Mouse (Mus musculus) right cerebral cortex, adult 2 months (tissue): ENCODE measurements around the gene Rinl.

Experiments
- DNase-seq, 2 experiments: peaks; one replicate each; pipeline ENCODE4 v3.0.0; 2021 to 2022; ENCODE audit warnings: low spot score in 2 of 2

Rinl gene

DNA sequence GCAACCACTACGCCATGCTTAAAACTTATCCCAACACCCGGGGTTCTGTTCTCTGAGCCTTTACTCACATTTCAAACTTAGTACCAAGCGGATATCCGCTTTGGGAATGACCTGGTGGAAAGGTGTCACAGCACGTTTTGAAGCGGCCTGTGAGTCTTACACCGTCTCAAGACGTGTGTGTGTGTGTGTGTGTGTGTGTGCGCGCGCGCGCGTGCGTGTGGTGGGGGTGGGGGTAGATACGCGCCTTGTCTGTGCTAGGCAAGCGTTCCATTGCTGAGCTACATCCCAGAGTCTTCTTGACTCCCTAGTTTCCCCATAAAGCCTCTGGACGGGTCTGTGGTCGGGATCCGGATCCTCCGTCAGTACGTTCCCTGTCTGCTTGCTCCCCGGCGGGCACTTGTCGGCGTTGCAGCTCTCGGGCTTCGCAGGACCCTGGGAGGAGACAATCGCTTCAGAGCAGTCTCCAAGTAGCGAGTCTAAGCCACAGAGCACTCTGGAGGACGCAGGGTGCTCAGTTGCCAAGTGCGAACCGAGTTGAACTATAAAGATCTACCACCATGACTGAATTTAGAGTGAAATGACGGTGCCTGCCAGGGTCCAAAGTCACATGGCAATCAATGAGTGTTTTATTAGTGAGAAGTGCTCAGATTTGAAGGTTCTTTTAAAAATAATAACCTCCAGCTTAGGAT lies 20.8 kb downstream of the Rinl start:
- DNase-seq, result peak in 1 of 2 experiments; percentile 62

DNA sequence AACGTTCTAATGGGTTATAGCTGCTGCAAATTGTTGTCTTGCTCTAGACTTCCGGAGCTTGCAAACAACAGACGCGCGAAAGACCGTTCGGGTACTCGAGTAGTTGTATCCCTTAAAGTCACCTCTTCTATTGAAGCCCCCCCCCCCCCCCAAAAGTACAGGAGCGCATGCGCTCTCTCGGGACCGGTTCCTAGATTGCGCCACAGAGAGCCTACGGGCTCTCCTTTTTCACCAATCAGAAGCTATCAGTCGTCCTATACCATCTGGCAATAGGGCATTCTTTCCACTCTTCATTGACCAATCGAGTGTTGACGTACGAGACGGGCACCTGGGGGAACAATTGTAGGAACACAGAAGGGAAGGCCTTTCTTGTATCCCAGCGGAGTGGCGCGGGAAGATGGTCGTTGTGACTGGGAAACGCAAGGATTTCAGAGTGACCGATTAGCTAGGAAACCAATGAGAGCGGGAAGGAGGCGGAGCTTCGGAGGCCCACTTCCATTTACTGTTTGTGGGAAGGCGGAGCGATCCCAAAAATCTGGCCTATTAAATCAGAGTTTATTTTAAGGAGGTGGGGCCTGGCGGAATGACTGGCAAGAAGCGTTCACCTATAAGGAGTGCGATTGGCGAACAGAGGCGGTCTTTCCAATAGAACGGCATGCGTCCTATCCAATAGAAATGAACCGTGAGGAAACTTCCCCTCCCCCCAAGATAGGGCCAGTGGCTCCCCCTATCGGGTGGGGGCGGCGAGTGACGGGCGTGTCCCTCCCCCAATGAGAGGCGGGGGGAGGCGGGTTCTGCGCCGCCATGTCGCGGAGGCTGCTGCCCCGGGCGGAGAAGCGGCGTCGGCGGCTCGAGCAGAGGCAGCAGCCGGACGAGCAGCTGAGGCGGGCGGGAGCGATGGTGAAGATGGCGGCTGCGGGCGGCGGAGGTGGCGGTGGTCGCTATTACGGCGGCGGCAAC lies 21.6 kb downstream of the Rinl start:
- peak; percentile 99 for DNase-seq

- DNase-seq, result peak; percentile 84 to 91
Measured at GRCm38 (mm10) chr7:28811228-28811627, 22.5 kb downstream of the Rinl start.

- DNase-seq, result no peak
Measured at GRCm38 (mm10) chr7:28811640-28812275, 23.0 kb downstream of the Rinl start.

DNA sequence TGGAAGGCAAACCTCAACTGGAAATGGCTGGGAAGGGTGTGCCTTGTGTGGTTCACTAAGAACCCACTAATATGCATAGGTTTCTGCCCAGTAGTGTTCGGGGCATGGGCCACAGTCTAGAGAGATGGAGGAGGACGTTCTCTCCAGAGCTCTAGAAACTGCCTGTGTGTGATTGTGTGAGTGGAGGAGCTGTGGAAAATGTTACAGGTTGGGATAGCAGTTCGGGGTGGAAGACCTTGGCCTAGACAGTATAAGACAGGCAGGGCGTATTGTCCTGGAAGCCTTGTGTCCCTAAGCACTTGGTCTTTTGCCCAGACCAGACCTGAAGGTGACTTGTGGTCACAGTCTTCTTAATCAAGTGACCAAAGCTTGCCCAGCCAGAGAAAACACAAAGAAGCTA lies 23.7 kb downstream of the Rinl start:
- no peak for DNase-seq

DNA sequence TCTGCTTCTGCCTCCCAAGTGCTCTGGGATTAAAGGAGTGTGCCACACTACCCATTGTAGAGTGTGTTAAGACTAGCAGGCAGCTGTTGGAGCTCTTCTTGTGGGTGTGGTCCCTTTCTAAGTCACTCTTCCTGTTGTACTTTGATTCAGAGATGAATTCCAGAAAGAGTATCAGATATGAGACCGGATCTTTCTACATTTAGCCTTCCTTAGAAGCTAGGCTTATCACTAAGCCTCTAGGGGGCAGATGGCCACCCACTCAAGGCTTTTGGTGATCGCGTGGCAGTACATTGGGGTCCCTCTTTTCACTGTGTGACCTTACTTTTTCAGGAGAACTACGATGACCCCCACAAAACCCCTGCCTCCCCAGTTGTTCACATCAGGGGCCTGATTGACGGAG lies 24.2 kb downstream of the Rinl start:
- no peak for DNase-seq

DNA sequence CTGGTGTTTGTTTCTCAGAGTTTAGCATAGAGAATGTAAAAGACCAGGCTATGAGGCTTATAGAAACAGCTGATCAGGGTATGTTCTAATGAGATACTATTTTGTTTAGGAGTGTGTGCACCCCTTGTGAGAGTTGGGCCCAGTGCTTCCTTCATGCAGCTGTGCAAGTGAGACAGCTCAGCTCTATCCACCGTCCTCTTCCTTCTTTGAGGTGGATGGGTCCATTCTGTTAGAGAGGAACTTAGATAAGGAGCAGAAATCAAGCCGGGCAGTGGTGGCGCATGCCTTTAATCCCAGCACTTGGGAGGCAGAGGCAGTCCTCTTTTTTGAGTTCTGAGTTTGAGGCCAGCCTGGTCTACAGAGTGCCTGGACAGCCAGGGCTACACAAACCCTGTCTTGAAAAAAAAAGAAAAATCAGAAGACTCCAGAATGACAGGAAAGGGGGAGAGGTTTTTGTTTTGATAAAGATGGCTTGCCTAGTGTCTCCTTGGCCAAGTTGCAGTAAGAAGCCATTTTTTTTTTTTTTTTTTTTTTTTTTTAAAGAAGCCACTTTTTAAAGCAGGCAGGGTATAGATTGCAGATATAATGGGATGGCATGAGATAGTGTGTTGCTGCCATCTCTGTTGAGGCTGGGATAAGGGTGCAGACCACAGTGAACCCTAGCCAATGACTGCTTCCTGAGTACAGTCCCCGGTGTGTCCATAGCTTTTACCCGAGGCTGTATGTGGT lies 25.7 kb downstream of the Rinl start:
- DNase-seq, result no peak

GRCm38 (mm10) chr7:28815230-28815629 lies 26.5 kb downstream of the Rinl start:
- no peak for DNase-seq

DNA sequence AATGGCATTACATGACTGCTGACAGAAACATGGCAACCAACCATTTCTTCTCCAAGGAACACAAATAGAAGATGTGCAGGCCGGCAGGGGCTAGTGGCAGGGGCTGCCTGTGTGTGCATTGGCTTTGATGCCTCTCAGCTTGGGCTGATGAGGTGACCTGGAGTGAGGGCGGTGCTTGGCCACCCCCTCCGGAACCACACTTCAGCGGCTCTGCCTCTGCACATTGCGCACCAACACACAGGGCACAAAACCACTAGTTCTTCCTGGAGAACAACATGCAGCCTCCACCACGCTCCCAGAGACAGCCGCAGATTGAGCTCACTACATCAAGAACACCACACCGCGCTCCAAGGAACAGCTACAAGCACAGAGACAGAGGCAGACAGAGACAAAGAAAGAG lies 27.4 kb downstream of the Rinl start:
- no peak for DNase-seq

GRCm38 (mm10) chr7:28816920-28817319 lies 28.2 kb downstream of the Rinl start:
- DNase-seq, result no peak

- DNase-seq, result no peak
Measured at GRCm38 (mm10) chr7:28817524-28817923, 28.8 kb downstream of the Rinl start.

- no peak for DNase-seq
Measured at GRCm38 (mm10) chr7:28817957-28818356, 29.2 kb downstream of the Rinl start.

- DNase-seq, result no peak
Measured at GRCm38 (mm10) chr7:28818436-28818835, 29.7 kb downstream of the Rinl start.

DNA sequence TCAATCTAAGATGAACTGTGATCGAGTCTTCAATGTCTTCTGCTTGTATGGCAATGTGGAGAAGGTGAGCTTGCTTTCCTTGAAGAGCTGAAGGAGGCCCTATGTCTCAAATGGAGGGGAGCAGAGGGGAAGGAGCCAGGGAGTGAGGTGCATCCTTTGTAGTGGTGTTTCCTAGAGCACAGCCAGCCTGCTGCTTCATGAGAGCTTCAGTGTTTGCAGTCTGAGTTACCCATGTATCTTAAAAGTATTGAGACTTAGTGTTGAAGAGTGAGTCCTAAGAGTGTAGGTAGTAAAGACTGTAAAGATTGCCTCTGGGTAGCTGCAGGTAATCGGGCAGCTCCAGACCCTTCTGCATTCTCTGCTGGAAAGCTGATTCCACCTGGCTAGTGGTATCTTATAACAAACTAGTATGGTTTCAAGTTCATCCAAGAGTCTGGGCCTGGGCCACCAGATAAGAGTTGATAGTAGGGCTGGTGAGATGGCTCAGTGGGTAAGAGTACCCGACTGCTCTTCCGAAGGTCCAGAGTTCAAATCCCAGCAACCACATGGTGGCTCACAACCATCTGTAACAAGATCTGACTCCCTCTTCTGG lies 30.2 kb downstream of the Rinl start:
- no peak for DNase-seq

- no peak for DNase-seq
Measured at GRCm38 (mm10) chr7:28819571-28819970, 30.8 kb downstream of the Rinl start.

DNA sequence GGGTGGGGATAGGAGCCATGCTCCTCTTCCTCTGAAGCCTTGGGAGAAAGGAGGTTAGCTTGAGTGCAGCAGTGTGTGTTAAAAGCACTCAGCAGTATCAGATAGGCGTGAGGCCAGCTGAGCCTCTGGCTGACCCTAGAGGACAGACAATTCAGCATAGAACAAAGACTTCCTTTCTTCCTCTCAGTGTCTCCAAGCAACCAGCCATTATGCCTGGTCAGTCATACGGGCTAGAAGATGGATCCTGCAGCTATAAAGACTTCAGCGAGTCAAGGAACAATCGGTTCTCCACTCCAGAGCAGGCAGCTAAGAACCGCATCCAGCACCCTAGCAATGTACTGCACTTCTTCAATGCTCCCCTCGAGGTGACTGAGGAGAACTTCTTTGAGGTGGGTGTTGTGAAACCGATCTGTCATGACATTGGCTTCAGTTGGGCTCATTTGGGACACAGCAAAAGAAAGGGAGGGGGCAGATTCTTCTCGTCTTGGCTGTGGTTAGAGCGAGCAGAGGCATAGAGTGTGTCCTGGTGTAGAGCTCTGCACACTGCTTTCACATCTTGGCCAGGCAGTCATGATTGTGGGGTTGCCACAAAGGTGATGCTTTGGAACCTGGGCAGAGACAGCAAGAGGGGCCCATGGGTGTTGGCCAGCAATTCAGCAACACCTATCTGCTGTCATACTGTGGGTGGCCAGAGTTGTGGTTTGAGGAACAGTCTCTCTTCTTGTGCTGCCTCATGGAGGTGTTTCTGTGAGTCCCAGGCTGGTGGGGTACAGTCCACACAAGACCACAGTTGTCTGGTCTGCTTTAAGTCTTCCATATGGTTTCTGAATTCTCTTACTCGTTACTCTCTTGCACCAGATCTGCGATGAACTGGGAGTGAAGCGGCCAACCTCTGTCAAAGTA lies 31.8 kb downstream of the Rinl start:
- DNase-seq, result no peak

- DNase-seq, result peak; percentile 70 to 71
Measured at GRCm38 (mm10) chr7:28821261-28821831, 32.6 kb downstream of the Rinl start.

DNA sequence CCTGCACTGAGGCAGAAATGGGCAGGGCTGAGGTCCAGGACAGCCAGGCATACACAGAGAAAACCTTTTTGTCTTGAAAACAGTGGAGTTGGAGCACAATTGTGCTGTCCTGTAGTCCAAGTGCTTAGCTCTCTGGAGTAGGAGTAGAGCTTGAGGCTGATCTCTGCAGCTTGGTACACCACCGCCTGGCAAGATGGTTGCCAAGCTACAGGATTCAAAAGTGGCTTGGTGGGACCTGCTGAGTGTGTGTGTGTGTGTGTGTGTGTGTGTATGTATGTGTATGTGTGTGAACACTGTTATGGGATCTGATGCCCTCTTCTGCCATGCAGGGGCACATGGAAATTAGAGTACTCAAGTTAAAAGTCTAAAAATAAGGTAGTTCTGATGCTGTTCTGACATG lies 33.8 kb downstream of the Rinl start:
- DNase-seq, result no peak

GRCm38 (mm10) chr7:28822993-28823903 lies 34.5 kb downstream of the Rinl start:
- no peak for DNase-seq
